Mouse (Mus musculus) lung, postnatal 36 days (tissue): Measurements from ENCODE around the gene Krt31.

Source experiments
- DNase-seq: peaks from one replicate; pipeline ENCODE4 v3.0.0; 2022; ENCODE audit warnings: mixed read lengths

Gene Krt31

GRCm38 (mm10) chr11:100005905-100006304 is 44.4 kb downstream of the Krt31 start:
- DNase-seq = peak; percentile 30

- peak; percentile 77 for DNase-seq
Observed at GRCm38 (mm10) chr11:100004846-100005245, 45.5 kb downstream of the Krt31 start.

- DNase-seq = no peak
Observed at GRCm38 (mm10) chr11:99999091-99999490, 51.3 kb downstream of the Krt31 start.
